Mouse (Mus musculus): ENCODE results near the gene Ang5. TPM values are rescaled to one million over a fixed set of nuclear protein-coding genes. Genes with fewer than 3 reads are reported as not detected.
"Not testable (repeated sequence)": the region's sequence is repeated elsewhere in the genome, so short reads cannot be mapped to it uniquely, and the experiment has no call there.

Ang5 gene
- total RNA-seq (2015) (not detected in 2 replicates), total RNA-seq (2017) (not detected in 2 replicates)

DNA sequence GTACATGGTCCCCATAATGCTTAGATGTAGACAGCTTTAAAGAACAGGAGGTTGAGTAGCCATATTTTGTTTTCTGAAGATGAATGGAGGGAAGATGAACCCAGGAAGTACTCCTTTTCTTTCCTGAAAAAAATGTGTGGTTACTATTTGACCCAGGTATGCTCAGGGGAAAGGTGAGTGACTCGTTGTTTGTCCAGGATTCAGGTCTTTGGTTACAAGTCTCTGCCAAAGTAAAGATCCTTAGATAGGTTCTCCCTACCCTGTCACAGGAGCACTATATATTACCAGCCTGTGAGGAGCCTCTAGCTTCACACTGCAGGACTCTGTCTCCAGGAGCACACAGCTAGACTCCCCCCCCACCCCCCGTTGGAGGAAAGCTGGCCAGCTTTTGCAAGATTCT lies at the start of gene Ang5:
Gene Ang5, plus strand, starts transcription at position 301 of the 400 bp plus-strand sequence.
- not testable (repeated sequence) for ATAC-seq (replicated peaks; ENCODE audit: poor library complexity)

DNA sequence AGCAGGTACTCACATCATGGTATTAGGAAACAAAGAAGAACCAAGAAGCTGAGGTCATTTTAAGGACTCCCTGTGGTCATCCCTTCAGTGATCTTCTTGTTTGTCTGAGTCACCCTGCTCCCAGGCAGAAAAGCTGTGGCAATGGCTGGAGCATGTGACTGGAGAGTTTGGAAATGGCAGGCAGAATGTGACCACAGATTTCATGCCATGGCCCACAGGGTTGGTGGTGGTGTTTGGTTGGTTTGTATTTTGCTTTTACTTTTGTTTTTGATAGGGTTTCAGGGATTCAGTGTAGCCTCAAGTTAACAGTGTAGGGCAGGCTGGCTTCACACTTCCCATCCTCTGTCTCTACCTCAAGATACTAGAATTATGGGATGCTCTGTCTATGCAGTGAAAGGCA lies 38.7 kb upstream of the Ang5 start:
- ATAC-seq (replicated peaks; ENCODE audit: poor library complexity), result peak; percentile 85

DNA sequence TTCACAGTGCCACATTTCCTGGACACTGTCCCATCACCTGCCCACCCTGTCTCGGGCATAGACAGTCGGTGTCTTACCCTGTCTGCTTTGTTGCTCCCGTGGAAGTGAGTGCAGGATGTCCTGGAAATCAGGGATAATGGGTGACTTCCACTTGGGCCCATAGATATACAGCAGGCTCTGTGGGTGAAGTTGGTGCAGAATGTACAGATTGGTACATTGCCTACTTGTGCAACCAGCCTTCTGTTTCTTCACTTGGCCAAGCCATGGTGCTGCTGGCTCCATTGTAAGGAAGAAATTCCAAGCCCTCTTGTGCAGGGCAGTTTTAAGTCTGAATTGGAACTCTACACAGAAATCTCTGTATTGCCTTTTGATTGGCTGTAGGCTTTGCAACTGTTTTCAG lies 33.4 kb upstream of the Ang5 start, which contains the start of gene Ear10:
Gene Ear10, minus strand, starts transcription at position 101 of the 400 bp plus-strand sequence.
- not testable (repeated sequence) for ATAC-seq (replicated peaks; ENCODE audit: poor library complexity)

DNA sequence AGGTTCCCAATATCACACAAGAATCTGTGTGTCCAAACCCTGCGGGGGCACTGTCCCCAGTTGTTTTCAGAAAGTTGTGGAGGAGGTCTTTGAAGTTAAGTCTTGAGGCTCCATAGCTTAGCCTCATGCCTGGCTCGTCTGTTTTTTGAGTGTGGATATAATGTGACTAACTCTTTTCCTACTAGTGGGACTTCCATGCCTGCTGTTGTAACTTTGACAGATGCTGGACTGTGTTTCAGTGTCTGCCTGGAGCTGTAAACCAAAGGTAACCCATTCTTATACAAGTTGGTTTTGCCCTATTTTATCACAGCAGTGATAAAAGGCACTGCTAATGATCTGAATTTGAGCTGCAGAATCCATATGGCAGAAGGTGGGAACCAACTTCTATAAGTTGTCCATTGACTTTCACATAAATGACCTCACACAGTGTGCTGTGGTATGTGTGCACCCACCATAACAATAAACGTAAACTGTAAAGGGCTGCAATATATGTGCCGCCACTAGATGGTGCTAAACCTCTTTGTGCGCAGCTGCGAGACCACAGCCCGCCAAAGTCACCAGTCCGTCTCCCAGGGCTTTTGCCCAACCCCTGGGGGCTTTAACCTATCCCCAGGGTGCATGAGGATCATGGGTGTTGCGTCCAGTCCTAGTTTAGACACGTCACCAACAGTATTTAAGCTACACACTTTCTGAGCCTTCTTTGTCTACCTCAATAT lies 32.0 kb upstream of the Ang5 start, which contains the start of gene Gm8113:
Gene Gm8113, plus strand, starts transcription at position 703 of the 716 bp plus-strand sequence.
- ATAC-seq (replicated peaks; ENCODE audit: poor library complexity), result peak; percentile 95

GRCm38 (mm10) chr14:43925404-43925950 lies 31.4 kb upstream of the Ang5 start:
- peak; percentile 61 for ATAC-seq (replicated peaks; ENCODE audit: poor library complexity)

DNA sequence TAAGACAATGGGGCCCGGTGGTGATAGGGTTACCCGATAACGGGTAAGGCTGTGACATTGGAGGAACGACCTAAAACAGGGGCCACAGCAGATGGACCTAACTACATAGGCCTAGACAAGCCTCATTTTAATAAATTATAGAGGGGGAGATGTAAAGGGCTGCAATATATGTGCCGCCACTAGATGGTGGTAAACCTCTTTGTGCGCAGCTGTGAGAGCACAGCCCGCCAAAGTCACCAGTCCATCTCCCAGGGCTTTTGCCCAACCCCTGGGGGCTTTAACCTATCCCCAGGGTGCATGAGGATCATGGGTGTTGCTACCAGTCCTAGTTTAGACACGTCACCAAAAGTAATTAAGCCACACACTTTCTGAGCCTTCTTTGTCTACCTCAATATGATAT lies 23.9 kb upstream of the Ang5 start:
- ATAC-seq (replicated peaks; ENCODE audit: poor library complexity), result peak; percentile 76

DNA sequence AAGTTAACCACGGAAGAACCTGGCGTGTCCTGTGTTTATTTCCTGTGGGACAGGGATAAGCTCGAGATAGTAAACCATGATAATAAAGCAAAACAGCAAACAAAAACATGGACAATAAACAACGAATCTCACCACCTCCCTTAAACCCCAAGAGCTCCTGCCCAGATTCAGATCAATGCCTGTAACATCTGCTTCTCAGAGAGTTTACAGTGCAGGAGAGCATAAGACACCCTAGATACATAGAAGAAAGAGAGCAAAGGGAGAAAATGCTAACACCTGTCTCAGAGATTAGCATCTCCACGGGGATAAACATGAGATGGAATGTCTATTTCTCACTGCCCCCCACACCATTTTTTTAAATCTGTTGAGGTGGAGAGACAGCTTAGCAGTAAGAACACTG lies 23.5 kb upstream of the Ang5 start:
- not testable (repeated sequence) for ATAC-seq (replicated peaks; ENCODE audit: poor library complexity)

- ATAC-seq (replicated peaks; ENCODE audit: poor library complexity), result peak; percentile 83
Measured at GRCm38 (mm10) chr14:43953382-43953781, 3.5 kb upstream of the Ang5 start.

GRCm38 (mm10) chr14:43955074-43955473 lies 1.8 kb upstream of the Ang5 start:
- ATAC-seq (replicated peaks; ENCODE audit: poor library complexity), result peak; percentile 62

DNA sequence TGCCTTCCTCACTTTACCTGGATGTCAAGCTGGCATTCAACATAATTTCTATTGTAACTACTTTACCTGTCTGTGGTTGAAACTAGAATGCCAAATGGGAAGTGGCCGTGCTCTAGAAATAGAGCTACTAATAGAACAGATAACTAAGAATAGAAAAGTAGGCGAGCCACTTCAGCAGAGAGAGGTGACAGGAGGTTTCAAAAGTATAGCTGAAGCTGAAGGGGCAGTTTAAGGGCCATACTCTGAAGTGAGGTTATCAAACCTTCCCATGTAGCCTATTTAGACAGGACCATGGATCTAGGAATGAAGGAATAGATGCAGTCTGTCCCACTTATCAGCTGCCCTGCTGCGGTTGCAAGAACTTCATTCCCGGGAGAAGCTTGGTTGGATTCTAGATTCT lies 26.6 kb downstream of the Ang5 start:
- no peak for ATAC-seq (replicated peaks; ENCODE audit: poor library complexity)

DNA sequence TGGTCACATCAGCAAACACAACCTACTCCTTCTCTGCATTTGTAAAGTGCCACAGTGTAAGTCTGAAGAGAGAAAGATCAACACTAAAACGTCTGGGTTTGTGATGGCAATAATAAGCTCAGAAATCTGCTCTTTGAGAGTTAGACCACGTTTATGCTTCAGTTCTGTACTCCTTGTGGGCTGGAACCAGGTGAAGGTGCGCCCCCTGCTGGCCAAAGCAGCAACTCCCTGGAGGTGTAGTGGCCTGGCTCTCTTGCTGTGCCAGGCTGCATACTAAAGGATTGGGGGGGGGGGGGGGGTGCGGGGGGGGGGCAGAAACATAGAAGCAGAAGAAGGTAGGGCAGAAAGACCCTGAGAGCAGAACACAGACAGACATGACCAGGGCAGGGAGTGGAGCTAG lies 27.0 kb downstream of the Ang5 start:
- ATAC-seq (replicated peaks; ENCODE audit: poor library complexity), result peak; percentile 88

DNA sequence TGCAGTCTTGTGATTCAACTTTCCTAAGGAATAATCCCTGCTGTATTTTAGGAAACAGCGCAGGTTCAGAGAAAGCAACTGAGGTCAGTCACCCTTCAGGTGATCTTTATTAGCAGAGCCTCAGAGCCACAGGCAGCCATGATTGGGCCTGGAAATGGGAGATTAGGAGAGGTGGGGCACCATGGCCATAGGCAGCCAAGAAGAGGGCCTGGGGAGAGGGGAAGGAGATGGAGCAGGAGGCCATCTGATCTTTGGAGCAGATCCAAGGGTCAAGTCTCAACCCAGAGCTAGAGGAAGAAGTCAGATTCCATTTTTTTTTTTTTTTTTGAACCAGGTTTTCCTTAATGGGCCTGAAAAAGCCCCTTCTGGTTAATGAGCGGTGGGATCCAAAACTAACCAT lies 29.3 kb downstream of the Ang5 start:
- no peak for ATAC-seq (replicated peaks; ENCODE audit: poor library complexity)

DNA sequence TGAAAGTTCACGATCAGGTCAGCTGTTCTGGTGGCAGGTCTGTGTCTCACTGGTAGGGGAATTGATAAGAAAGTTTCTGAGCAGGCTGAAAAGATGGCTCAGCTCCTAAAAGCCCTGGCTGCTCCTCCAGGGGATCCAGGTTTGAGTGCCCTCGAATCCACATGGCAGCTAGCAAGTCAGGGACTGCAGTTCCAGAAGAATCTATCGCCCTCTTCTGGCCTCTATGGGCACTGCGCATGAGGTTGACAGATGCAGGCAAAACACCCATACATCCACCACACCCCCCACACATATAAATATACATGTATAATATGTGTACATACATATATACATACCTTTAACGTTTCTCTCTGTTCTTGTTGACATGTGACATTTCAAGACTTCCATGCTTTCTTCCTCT lies 30.5 kb downstream of the Ang5 start:
- ATAC-seq (replicated peaks; ENCODE audit: poor library complexity), result peak; percentile 93

DNA sequence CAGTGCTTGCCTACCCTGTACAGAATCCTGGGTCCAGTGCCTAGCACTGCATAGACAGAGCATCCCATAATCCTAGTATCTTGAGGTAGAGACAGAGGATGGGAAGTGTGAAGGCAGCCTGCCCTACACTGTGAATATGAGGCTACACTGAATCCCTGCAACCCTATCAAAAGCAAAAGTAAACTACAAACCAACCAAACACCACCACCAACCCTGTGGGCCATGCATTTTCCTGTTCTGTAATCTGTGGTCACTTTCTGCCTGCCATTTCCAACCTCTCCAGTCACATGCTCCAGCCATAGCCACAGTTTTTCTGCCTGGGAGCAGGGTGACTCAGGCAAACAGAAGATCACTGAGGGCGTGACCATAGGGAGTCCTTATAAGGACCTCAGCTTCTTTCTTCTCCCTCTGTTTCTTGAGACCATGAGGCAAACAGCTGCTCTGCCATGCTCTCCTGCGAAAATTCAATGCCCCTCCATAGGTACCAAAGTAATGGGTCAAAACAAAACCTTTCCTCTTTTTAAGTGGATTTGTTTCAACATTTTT lies 41.7 kb downstream of the Ang5 start:
- peak; percentile 92 for ATAC-seq (replicated peaks; ENCODE audit: poor library complexity)

DNA sequence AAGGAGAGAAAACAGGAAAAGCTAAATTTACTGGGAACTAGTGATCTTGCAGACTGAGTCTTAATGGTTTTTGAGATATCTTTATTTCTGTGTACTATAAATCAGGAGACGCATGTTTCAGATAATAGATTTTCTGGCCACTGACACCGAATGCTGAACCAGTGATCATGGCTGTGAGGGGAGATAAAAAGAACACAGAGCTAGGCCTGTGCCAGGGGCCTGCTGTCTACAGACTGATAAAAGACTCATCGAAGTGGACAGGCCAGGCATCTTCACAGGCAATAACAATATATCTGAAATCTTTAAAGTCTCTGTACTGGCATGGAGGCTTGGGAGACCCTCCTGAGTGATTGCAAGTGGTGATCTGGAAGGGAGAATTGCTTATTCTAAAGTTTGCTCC lies 44.7 kb downstream of the Ang5 start:
- ATAC-seq (replicated peaks; ENCODE audit: poor library complexity), result peak; percentile 40

- no peak for ATAC-seq (replicated peaks; ENCODE audit: poor library complexity)
Measured at GRCm38 (mm10) chr14:44002169-44002568, 45.3 kb downstream of the Ang5 start, which contains the start of gene Ang6. Gene Ang6 (minus strand): TSS chr14:44002269.

DNA sequence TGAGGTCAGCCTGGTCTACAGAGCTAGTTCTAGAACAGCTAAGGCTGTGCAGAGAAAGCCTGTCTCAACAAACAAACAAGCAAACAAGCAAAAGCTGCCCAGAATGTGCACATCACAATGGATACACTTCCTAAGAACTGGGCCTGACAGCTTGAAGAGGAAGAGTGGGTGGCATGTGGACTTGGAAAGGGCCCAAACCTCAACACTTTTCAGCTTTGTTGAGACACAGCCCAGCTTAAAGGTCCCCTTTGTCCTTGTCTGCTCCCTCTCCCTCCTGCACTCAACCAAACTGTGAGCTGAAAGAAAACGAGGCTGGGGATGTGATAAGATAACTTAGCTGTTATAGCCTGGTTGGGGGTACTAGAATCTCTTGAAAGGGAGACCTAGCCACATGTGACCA lies 51.2 kb downstream of the Ang5 start:
- peak; percentile 66 for ATAC-seq (replicated peaks; ENCODE audit: poor library complexity)

DNA sequence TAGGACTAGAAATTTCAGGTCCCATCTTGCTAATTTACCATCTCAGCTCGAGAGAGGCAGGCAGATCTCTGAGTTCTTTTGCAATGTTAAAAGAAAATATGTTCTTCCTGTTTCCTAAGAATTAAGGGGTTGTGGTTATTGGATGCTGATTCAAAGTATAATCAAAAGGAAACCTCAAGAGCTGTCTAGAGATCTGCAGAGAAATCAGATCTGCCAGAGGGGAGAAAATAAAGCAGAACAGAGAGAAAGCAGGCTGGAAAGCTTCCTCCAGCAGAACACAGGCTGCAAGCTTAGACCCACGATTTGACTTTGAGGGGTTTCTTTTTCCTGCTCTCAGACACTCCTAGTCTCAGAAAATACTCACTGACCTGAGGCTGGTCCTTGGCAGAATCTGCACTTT lies 52.8 kb downstream of the Ang5 start:
- ATAC-seq (replicated peaks; ENCODE audit: poor library complexity), result peak; percentile 78
